In genomic region chr13:12386286-12386685, GRCm38 (mm10) we compare ENCODE assay signal across 8 mouse cellular contexts. TPM values are rescaled to one million over a fixed set of nuclear protein-coding genes. Genes with fewer than 3 reads are reported as not detected.
DNase-seq lines count a peak whose midpoint lies in the region; ATAC-seq and TF ChIP-seq lines count a peak whose summit lies in the region.
"Had no signal": no experiment of that assay in that cellular context is flagged by ENCODE, and none has a peak within 500 bp of the region (broad histone marks: within the 10 kb centered on the region; RNA-seq: fewer than 3 reads in every experiment).

No protein-coding gene starts in this region.

- no peak overlapping the region for H3K27ac ChIP-seq in kidney, postnatal 0 days
- H3K27ac ChIP-seq: macrophage had no signal

- H3K9ac ChIP-seq in kidney, postnatal 0 days (ENCODE audit: low read depth, low read length): no peak overlapping the region

- H3K9me3 ChIP-seq in kidney, postnatal 0 days (replicated peaks; ENCODE audit: low read length): no peaks in the 10 kb centered on the region

- no peak for ATAC-seq in kidney, postnatal 0 days (replicated peaks; ENCODE audit: low FRiP score, low read depth)

- H3K4me1 ChIP-seq in kidney, postnatal 0 days (replicated peaks; ENCODE audit: insufficient read depth, low read length): no peaks in the 10 kb centered on the region

- DNase-seq in kidney, postnatal 0 days (ENCODE audit: low spot score): peak; percentile 79
- DNase-seq in kidney, adult 8-10 months: no peak
- DNase-seq in 3134 (ENCODE audit: extremely low read depth, insufficient read length, low spot score) (peak; percentile 2), A20 (ENCODE audit: low read depth, low spot score) (peak; percentile 65)
- peak; percentile 63 for DNase-seq in embryo, embryonic 10.5 days (ENCODE audit: low spot score)
- DNase-seq in retina, postnatal 7 days (ENCODE audit: low read depth, low spot score): peak; percentile 38
- DNase-seq in urinary bladder, postnatal 4 days (ENCODE audit: low spot score in 2 of 2): no peak

- peak; percentile 83 for TF ChIP-seq CTCF in kidney, postnatal 0 days (IDR thresholded peaks at IDR 0.05; ENCODE audit: low read depth)

- H3K4me2 ChIP-seq in kidney, postnatal 0 days (ENCODE audit: low read length): no peak overlapping the region

- H3K36me3 ChIP-seq in kidney, postnatal 0 days (ENCODE audit: insufficient read depth, low read length): no peaks in the 10 kb centered on the region

- H3K27me3 ChIP-seq in kidney, postnatal 0 days (ENCODE audit: insufficient read depth, low read length): no peaks in the 10 kb centered on the region

- no peak overlapping the region for H3K4me3 ChIP-seq in kidney, postnatal 0 days (replicated peaks; ENCODE audit: low read depth, low read length)

RNA-seq across cellular contexts. Expression of gene Heatr1, which starts 8.5 kb away (rescaled TPM):
- 9.6 and 9.8 TPM in 2 replicates for polyA plus RNA-seq in kidney, postnatal 0 days (2015; fragmentation: Nextera tagmentation; extraction: Ambion mirVana)

RNA-seq across cellular contexts. Expression of gene Actn2, which starts 45.7 kb away (rescaled TPM):
- polyA plus RNA-seq in kidney, postnatal 0 days (2015; fragmentation: Nextera tagmentation; extraction: Ambion mirVana): 3.1 and 3.5 TPM in 2 replicates
- polyA plus RNA-seq: macrophage had no signal

Comparison
In these comparisons a context has a peak if more than half of its experiments do, and no peak if none do; other contexts are left out.
1. DNase-seq: peak in kidney, postnatal 0 days (single experiment), 3134 (single experiment), A20 (single experiment), embryo, embryonic 10.5 days (single experiment) and retina, postnatal 7 days (single experiment); none in kidney, adult 8-10 months (0 of 2) and urinary bladder, postnatal 4 days (0 of 2).